Mouse (Mus musculus) CH12.LX (cell line): ENCODE results near the gene Colgalt2.

Source experiments
- CTCF ChIP-seq, 2 experiments: IDR thresholded peaks in 1 of 2; conservative IDR thresholded peaks in 1 of 2; 2 replicates each; pipeline ENCODE4 v1.5.1; 2011 to 2012; ENCODE audit warnings: low read depth in 2 of 2, low read length in 2 of 2, improper control_type of control experiment in 1 of 2, inconsistent platforms in 1 of 2, mild to moderate bottlenecking in 1 of 2, moderate library complexity in 1 of 2
- EP300 ChIP-seq: IDR thresholded peaks from 2 replicates; pipeline ENCODE4 v1.6.1; 2011; ENCODE audit warnings: low read length, improper control_type of control experiment
- IRF4 ChIP-seq: IDR thresholded peaks from 2 replicates; pipeline ENCODE4 v1.6.1; 2014; ENCODE audit warnings: low read depth, mild to moderate bottlenecking, inconsistent platforms, low read length, improper control_type of control experiment
- JUND ChIP-seq: conservative IDR thresholded peaks from 2 replicates; pipeline ENCODE4 v1.6.1; 2011; ENCODE audit warnings: low read depth, low read length, improper control_type of control experiment
- MAZ ChIP-seq: IDR thresholded peaks from 2 replicates; pipeline ENCODE4 v1.6.1; 2012; ENCODE audit warnings: low read depth, mild to moderate bottlenecking, inconsistent platforms, low read length, improper control_type of control experiment, moderate library complexity
- PAX5 ChIP-seq: IDR thresholded peaks from 2 replicates; pipeline ENCODE4 v1.6.1; 2012; ENCODE audit warnings: low read length, inconsistent platforms, mixed read lengths
- POLR2A ChIP-seq: IDR thresholded peaks from 2 replicates; pipeline ENCODE4 v1.6.1; 2011; ENCODE audit warnings: low read depth, mild to moderate bottlenecking, improper control_type of control experiment, low read length
- SIN3A ChIP-seq: IDR thresholded peaks from 2 replicates; pipeline ENCODE4 v1.6.1; 2012; ENCODE audit warnings: low read length, improper control_type of control experiment, inconsistent platforms
- UBTF ChIP-seq: IDR thresholded peaks from 2 replicates; pipeline ENCODE4 v1.6.1; 2012; ENCODE audit warnings: low read depth, mild to moderate bottlenecking, inconsistent platforms, low read length, improper control_type of control experiment, moderate library complexity
- USF1 ChIP-seq: IDR thresholded peaks from 2 replicates; pipeline ENCODE4 v1.6.1; 2014; ENCODE audit warnings: low read depth, mild to moderate bottlenecking, inconsistent platforms, low read length, improper control_type of control experiment
- ZNF384 ChIP-seq: IDR thresholded peaks from 2 replicates; pipeline ENCODE4 v1.6.1; 2012; ENCODE audit warnings: low read depth, low read length, improper control_type of control experiment, inconsistent platforms

- no peak for TF ChIP-seq POLR2A
- TF ChIP-seq CTCF (conservative IDR thresholded peaks at IDR 0.05 in 1 of 2, IDR thresholded peaks at IDR 0.05 in 1 of 2; ENCODE audit: low read depth in 2 of 2, low read length in 2 of 2), result no peak
- TF ChIP-seq IRF4, result no peak
- TF ChIP-seq SIN3A, result no peak
- no peak for TF ChIP-seq ZNF384
- TF ChIP-seq USF1, result no peak
- TF ChIP-seq EP300, result no peak
- TF ChIP-seq MAZ, result no peak
- TF ChIP-seq JUND, result no peak
- no peak for TF ChIP-seq PAX5
- no peak for TF ChIP-seq UBTF
Measured at GRCm38 (mm10) chr1:152413116-152413515, 13.5 kb downstream of the Colgalt2 start.
